Mouse (Mus musculus) megakaryocyte progenitor cell, adult 5-6 weeks (primary cell): ENCODE measurements around the gene Ass1. TPM values are rescaled to one million over a fixed set of nuclear protein-coding genes. Genes with fewer than 3 reads are reported as not detected.

Experiments
- ATAC-seq: replicated peaks from 2 replicates; pipeline ENCODE4 v1.8.0; 2016; ENCODE audit warnings: mild to moderate bottlenecking, moderate TSS enrichment, inconsistent platforms; ENCODE audit not compliant: poor library complexity
- total RNA-seq, 2 experiments: library from RNA; stranded (forward) in 1 of 2; stranded (reverse) in 1 of 2; fragments of 157-497, 149-512 nt in 1 of 2; fragments of 200-1000 nt in 1 of 2; gene quantifications; 2 replicates each; pipeline versions ENCODE4 v1.2.3 to v1.2.4; 2015 to 2017

The Ass1 gene
- total RNA-seq (2015) = 78.4 and 100 TPM in 2 replicates
- 118 and 127 TPM in 2 replicates for total RNA-seq (2017)

DNA sequence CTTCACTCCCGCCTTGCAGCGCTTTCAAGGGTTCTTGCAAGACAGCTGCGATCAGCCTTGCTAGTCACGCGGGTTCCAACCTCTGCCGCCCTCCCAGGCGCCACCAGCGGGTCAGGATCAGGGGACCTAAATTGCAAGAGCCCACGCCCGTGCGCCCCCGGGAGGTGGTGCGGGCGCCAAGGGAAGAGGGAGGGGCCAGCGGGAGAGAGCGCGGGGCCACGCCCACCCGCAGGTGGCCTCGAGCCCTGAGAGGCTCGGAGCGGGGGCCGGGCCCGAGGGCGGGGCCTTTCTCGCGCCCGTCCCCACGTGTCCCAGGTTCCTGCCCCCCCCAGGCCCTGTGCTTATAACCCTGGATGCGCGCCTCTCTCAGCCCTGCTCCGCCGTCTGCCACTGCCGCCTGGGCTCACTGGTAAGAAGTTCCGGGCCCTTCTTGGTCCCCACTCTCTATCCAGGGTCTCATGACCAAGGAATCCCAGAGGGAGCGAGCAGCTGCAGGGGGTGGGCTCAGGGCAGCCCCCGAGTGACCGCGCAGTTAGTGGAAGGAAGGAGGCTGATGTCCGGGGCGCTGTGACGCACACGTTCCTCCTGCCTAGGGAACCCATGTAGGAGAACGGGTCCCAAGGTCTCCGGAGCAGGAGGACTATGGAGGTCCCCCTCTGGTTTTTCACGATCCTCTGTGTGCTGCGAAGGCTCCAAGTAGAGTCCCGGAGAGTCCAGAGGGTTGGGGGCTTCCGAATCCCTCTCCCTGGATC lies at the start of gene Ass1:
Ass1 (plus strand) TSS at position 277 of the 752 bp plus-strand sequence.
- ATAC-seq = peak; percentile 86

GRCm38 (mm10) chr2:31420914-31421313 lies 49.1 kb upstream of the Ass1 start:
- no peak; the same call in 1 of the 2 replicates for ATAC-seq

DNA sequence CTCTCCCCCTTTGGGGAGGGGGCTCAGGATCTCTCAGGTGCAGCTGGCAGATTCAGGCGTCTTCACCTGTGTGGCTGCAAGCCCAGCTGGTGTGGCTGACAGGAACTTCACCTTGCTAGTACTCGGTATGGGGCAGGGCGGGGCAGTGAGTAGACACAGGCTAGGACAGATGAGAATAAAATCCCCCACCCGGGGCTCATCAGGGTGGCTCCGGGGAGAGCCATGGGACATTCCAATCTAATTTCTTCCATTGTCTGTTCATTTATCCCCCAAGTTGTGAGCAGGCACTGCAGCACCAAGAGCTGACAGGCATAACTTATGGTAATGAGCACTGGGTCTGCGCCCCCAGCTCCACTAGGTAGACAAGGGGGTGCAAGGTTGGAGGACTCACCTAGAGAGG lies 47.4 kb upstream of the Ass1 start:
- ATAC-seq = no peak

- no peak for ATAC-seq
Observed at GRCm38 (mm10) chr2:31431477-31431876, 38.5 kb upstream of the Ass1 start.

GRCm38 (mm10) chr2:31434746-31435145 lies 35.3 kb upstream of the Ass1 start:
- no peak for ATAC-seq

GRCm38 (mm10) chr2:31435567-31435966 lies 34.4 kb upstream of the Ass1 start:
- peak; percentile 76 for ATAC-seq

DNA sequence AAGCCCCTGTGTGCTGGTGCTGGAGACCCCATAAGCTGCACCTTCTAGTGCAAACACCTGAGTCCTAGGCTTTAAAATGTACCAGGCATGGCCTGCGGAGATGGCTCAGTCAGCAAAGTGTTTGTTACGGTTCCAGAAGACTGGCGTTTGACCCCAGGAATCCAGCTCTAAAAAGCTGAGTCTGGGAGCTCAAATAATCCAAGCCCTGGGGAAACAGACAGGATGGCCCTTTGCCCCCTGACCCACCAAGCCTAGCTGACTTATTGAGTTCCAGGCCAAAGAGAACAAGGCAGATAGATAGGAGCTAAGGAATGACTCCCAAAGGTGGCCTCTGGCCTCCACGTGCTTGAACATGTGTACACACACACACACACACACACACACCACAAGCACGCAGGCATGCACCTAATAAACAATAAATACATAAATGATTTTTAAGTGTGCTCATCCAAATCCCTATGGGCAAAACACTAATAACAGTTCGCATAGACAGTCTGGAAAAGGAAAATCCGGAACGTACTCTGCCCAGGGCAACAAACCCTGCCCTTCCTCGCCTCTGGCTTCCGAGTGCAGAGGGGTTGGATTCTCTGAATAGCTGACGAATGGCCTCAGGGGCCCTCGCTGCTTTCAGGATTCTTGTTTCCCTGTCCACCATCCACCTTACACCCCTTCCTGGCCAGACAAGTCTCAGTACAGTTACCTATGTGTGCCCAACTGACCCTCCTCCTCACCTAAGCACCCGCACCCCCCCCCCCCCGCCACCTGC lies 32.3 kb upstream of the Ass1 start:
- no peak for ATAC-seq

DNA sequence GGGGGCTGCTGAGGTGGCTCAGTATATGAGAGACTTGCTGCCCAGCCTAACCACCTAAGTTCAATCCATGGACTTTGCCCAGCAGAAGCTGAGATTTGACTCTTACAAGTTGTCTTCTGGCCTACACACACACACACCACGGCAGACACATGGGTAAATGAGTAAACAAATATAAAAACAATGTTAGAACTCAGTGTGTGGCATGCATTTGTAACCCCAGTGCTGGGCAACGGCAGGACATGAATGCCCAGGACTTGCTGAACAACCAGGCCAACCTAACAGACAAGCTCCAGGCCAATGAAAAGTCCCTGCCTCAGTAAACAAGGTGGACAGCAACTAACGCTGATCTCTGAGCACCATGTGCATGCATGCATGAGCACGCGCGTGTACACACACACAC lies 30.4 kb upstream of the Ass1 start:
- no peak for ATAC-seq

DNA sequence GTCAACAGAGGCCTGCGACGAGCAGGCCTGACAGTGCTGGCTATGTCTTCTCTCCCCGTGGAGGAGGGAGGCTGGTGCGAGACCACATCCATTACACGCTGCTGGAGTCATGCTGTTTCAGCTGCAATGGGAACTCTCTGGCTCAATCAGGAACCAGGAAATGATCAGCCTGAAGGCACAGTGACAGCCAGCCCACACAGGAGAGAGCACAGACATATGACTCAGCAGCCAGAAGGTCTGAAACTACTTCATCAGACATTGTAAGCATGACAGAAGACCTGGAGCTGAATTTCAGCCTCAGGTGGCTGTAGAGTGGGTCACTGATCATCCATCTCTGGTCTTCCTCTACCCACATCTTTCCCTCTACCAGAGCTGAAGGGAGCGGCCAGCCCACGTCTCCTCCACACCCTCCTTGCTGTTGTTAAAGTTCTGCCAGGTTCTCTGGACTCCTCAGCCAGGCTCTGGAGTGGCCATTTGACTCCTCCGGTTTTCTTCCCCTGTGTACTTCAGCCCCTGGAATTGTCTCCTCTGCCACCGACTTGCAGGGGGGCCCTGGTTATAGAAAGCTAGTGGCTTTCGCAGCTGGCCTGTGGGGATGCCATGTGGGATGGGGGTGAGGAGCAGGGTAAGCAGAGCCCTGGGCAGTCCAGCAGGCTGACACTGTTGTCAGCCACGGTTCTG lies 27.4 kb upstream of the Ass1 start:
- ATAC-seq = peak; percentile 71

DNA sequence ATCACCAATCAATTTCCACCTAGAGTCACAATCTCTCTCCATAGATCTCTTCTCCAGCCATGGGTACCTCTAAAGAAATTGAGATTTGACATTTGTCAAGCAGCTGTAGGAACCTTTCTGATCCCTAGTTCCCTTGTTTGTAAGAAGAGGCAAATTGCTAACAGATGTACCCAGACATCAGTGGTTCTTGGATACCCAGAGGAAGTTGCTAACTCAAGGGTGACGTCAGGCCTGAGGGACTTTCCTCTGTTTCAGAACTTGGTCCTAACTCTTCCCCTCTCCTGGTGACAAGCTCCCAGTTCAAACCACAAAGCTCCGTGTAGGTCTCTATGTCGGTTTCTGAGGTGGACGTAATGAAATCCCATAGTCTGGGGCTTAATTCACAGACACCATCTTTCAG lies 24.0 kb upstream of the Ass1 start:
- no peak for ATAC-seq

DNA sequence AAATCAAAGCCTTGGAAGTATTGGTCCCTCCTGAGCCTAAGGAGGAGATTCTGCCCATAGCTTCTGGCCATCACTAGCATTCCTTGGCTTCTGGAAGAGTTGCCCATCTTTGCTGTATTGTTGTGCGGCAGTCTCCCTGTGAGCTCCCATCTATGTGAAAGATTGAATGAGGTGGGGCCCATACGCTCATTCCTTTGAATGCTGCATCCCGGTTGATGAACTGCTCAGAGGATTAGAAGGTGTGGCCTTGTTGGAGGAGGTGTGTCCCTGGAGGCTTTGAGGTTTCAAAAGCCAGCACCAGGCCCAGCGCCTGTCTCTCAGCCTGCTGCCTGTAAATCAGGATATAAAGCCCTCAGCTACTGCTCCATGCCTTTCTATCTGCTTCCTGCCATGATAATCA lies 23.6 kb upstream of the Ass1 start:
- ATAC-seq = no peak

DNA sequence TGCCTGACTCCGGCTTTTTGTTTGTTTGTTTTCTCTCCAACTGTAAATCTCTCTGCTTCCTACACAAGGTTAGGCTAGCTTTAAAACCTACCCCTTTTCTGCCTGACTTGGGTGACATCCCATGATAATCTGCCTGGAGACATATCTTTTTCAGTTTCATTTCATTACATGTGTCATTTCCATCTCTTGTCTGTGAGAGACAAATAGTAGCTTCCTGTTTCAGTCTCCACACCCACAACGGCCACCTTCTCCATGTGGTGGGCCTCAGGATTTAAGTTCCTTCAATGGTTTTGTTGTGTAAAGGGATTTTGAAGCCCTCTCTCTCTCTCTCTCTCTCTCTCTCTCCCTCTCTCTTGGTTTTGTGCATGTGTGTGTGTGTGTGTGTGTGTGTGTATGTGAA lies 22.5 kb upstream of the Ass1 start:
- peak; percentile 67 for ATAC-seq

GRCm38 (mm10) chr2:31448756-31449440 lies 21.1 kb upstream of the Ass1 start:
- ATAC-seq = no peak

GRCm38 (mm10) chr2:31449441-31449815 lies 20.6 kb upstream of the Ass1 start:
- ATAC-seq = no peak; the same call in 1 of the 2 replicates

GRCm38 (mm10) chr2:31449902-31450301 lies 20.1 kb upstream of the Ass1 start:
- no peak for ATAC-seq

GRCm38 (mm10) chr2:31450661-31451060 lies 19.3 kb upstream of the Ass1 start:
- ATAC-seq = no peak

GRCm38 (mm10) chr2:31451530-31451929 lies 18.5 kb upstream of the Ass1 start:
- peak; percentile 53 for ATAC-seq

DNA sequence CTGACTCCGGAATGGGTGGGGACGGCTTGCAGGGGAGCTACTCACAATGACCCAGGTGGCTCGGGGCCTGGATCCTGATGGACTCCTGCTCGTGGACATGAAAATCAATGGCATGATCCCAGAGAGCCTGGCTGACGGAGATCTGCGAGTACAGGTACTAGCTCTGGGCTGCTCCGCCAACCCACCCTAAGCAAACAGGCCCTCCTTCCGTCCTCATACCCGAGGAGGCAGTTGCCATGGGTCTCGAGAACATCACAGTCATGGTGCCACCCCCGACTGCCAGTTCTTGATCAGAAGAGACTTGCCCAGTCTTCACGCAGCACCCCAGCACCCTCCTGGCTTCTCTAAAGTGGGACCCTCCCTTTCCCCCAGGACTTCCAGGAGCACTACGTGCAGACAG lies 17.0 kb upstream of the Ass1 start:
- ATAC-seq = no peak

- no peak for ATAC-seq
Observed at GRCm38 (mm10) chr2:31453559-31454177, 16.3 kb upstream of the Ass1 start.

DNA sequence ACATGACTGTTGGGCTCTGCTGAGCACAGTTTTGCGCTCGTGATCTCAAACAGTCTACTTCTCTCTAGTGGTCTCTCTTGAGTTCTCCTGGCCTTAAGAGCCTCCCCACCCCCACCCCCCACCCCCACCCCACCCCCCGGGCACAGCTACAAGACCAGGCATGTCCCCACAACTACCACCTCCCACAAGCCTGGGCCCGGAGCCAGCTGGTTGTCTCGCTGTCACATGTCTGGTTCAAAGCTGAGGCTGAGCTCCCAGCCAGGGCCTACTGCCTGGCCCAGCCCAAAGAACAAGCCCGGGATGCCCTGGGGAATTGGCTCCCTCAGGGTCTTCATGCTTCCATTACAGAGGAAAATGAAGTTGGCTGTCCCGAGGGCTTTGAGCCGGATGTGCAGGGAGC lies 15.7 kb upstream of the Ass1 start:
- ATAC-seq = 0 out of 2 replicates have a peak, but pooled peaks have one; percentile 26

DNA sequence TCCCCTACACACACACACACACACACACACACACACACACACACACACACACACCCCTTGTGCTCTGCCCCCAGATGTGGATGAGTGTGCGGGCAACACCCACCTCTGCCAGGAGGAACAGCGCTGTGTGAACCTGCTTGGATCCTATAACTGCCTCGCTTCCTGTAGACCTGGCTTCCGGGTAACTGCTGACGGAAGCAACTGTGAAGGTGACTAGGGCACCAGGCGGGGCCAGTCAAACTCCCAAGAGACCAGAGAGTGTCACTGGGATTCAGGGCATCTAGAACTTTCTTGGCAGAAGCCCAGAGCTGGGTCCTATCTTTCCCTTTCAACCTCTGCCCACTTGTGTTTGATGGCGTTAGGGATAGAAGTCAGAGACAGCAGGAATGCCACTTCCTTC lies 14.6 kb upstream of the Ass1 start:
- ATAC-seq = no peak
